Mouse (Mus musculus) MEL (cell line): Measurements from ENCODE around the gene Trim40. TPM values are rescaled to one million over a fixed set of nuclear protein-coding genes. Genes with fewer than 3 reads are reported as not detected.

ENCODE experiments used
- DNase-seq: peaks from one replicate; pipeline ENCODE4 v3.0.0; 2011; ENCODE audit warnings: low read depth, low spot score
- H3K27ac ChIP-seq: 2 replicates; pipeline ENCODE4 v1.5.1; 2012; ENCODE audit warnings: low read depth, mild to moderate bottlenecking, control low read depth, low read length, moderate library complexity; ENCODE audit not compliant: control insufficient read depth
- H3K27me3 ChIP-seq, 2 experiments: fragments of 150-350 bp in 1 of 2; sonication (generic) in 1 of 2; 2 replicates each; pipeline ENCODE4 v1.6.1; 2012; ENCODE audit warnings: low read length in 2 of 2, mild to moderate bottlenecking in 2 of 2, improper control_type of control experiment in 1 of 2, moderate library complexity in 1 of 2; ENCODE audit not compliant: insufficient read depth in 2 of 2, control insufficient read depth in 1 of 2
- H3K36me3 ChIP-seq, 2 experiments: 2 replicates each; pipeline ENCODE4 v1.6.1; 2012 to 2014; ENCODE audit warnings: low read length in 2 of 2, improper control_type of control experiment in 1 of 2, inconsistent platforms in 1 of 2, mild to moderate bottlenecking in 1 of 2; ENCODE audit not compliant: insufficient read depth in 2 of 2, control insufficient read depth in 1 of 2
- H3K4me1 ChIP-seq, 2 experiments: fragments of 150-350 bp in 1 of 2; sonication (generic) in 1 of 2; 2 replicates each; pipeline ENCODE4 v1.6.1; 2012; ENCODE audit warnings: low read length in 2 of 2, improper control_type of control experiment in 1 of 2, mild to moderate bottlenecking in 1 of 2; ENCODE audit not compliant: insufficient read depth in 2 of 2, control insufficient read depth in 1 of 2
- H3K4me3 ChIP-seq, 2 experiments: fragments of 150-350 bp in 1 of 2; sonication (generic) in 1 of 2; 2 replicates each; pipeline ENCODE4 v1.5.1; 2012; ENCODE audit warnings: low read depth in 2 of 2, low read length in 2 of 2, mild to moderate bottlenecking in 2 of 2, moderate library complexity in 2 of 2, control low read depth in 1 of 2, improper control_type of control experiment in 1 of 2; ENCODE audit not compliant: control insufficient read depth in 1 of 2, insufficient read depth in 1 of 2
- H3K79me2 ChIP-seq: 2 replicates; pipeline ENCODE4 v1.6.1; 2012; ENCODE audit warnings: mild to moderate bottlenecking, low read length, moderate library complexity; ENCODE audit not compliant: control insufficient read depth, poor library complexity, insufficient read depth
- H3K9ac ChIP-seq: 2 replicates; pipeline ENCODE4 v1.6.1; 2012; ENCODE audit warnings: low read depth, mild to moderate bottlenecking, control low read depth, low read length, moderate library complexity; ENCODE audit not compliant: control insufficient read depth, poor library complexity, severe bottlenecking
- H3K9me3 ChIP-seq: fragments of 150-350 bp; sonication (generic); replicated peaks from 2 replicates; pipeline ENCODE4 v1.6.1; 2012; ENCODE audit warnings: mild to moderate bottlenecking, low read length, improper control_type of control experiment, moderate library complexity; ENCODE audit not compliant: insufficient read depth
- BHLHE40 ChIP-seq: IDR thresholded peaks from 2 replicates; pipeline ENCODE4 v1.6.1; 2012; ENCODE audit warnings: low read depth, mild to moderate bottlenecking, inconsistent platforms, low read length, improper control_type of control experiment, borderline replicate concordance
- CTCF ChIP-seq, 3 experiments: IDR thresholded peaks in 2 of 3; conservative IDR thresholded peaks in 1 of 3; 2 replicates each; pipeline ENCODE4 v1.5.1; 2011 to 2012; ENCODE audit warnings: low read length in 3 of 3, low read depth in 2 of 3, mild to moderate bottlenecking in 2 of 3, improper control_type of control experiment in 1 of 3, inconsistent platforms in 1 of 3, mixed read lengths in 1 of 3, moderate library complexity in 1 of 3; ENCODE audit not compliant: control insufficient read depth in 1 of 3, insufficient read depth in 1 of 3, poor library complexity in 1 of 3, severe bottlenecking in 1 of 3
- ELF1 ChIP-seq: IDR thresholded peaks from 2 replicates; pipeline ENCODE4 v1.6.1; 2014; ENCODE audit warnings: low read depth, mild to moderate bottlenecking, inconsistent platforms, low read length, improper control_type of control experiment, moderate library complexity
- EP300 ChIP-seq, 2 experiments: IDR thresholded peaks; 2 replicates each; pipeline ENCODE4 v1.6.1; 2011; ENCODE audit warnings: improper control_type of control experiment in 2 of 2, low read length in 2 of 2, low read depth in 1 of 2, mild to moderate bottlenecking in 1 of 2
- GABPA ChIP-seq: IDR thresholded peaks from 2 replicates; pipeline ENCODE4 v1.6.1; 2012; ENCODE audit warnings: low read depth, mild to moderate bottlenecking, inconsistent platforms, low read length, improper control_type of control experiment, moderate library complexity
- GATA1 ChIP-seq: IDR thresholded peaks from 2 replicates; pipeline ENCODE4 v1.6.1; 2011; ENCODE audit warnings: low read depth, low read length, improper control_type of control experiment
- JUND ChIP-seq: IDR thresholded peaks from 2 replicates; pipeline ENCODE4 v1.6.1; 2011; ENCODE audit warnings: low read depth, mild to moderate bottlenecking, improper control_type of control experiment, low read length
- KAT2A ChIP-seq: conservative IDR thresholded peaks from 2 replicates; pipeline ENCODE4 v1.6.1; 2012; ENCODE audit warnings: low read depth, low read length, improper control_type of control experiment, inconsistent platforms
- MAZ ChIP-seq: IDR thresholded peaks from 2 replicates; pipeline ENCODE4 v1.6.1; 2012; ENCODE audit warnings: low read depth, mild to moderate bottlenecking, inconsistent platforms, low read length, improper control_type of control experiment
- MYB ChIP-seq: IDR thresholded peaks from 2 replicates; pipeline ENCODE4 v1.6.1; 2011; ENCODE audit warnings: mild to moderate bottlenecking, low read depth, low read length, improper control_type of control experiment
- MYC ChIP-seq: IDR thresholded peaks from 2 replicates; pipeline ENCODE4 v1.6.1; 2011; ENCODE audit warnings: low read depth, mild to moderate bottlenecking, low read length, improper control_type of control experiment, moderate library complexity
- NELFE ChIP-seq: IDR thresholded peaks from 2 replicates; pipeline ENCODE4 v1.6.1; 2011; ENCODE audit warnings: low read depth, low read length, improper control_type of control experiment
- POLR2A ChIP-seq, 2 experiments: IDR thresholded peaks; 2 replicates each; pipeline ENCODE4 v1.6.1; 2011 to 2012; ENCODE audit warnings: low read length in 2 of 2, mild to moderate bottlenecking in 2 of 2, control low read depth in 1 of 2, improper control_type of control experiment in 1 of 2, low read depth in 1 of 2, moderate library complexity in 1 of 2; ENCODE audit not compliant: control insufficient read depth in 1 of 2, insufficient read depth in 1 of 2, poor library complexity in 1 of 2
- POLR2AphosphoS5 ChIP-seq: IDR thresholded peaks from 2 replicates; pipeline ENCODE4 v1.6.1; 2012; ENCODE audit warnings: low read depth, borderline replicate concordance, mild to moderate bottlenecking, inconsistent platforms, low read length, moderate library complexity, mixed read lengths
- RCOR1 ChIP-seq: IDR thresholded peaks from 2 replicates; pipeline ENCODE4 v1.6.1; 2012; ENCODE audit warnings: low read depth, mild to moderate bottlenecking, inconsistent platforms, low read length, improper control_type of control experiment
- SIN3A ChIP-seq: IDR thresholded peaks from 2 replicates; pipeline ENCODE4 v1.6.1; 2012; ENCODE audit warnings: low read length, improper control_type of control experiment, inconsistent platforms
- UBTF ChIP-seq: IDR thresholded peaks from 2 replicates; pipeline ENCODE4 v1.6.1; 2012; ENCODE audit warnings: low read depth, mild to moderate bottlenecking, inconsistent platforms, low read length, improper control_type of control experiment, moderate library complexity, borderline replicate concordance; ENCODE audit not compliant: insufficient read depth
- ZKSCAN1 ChIP-seq: IDR thresholded peaks from 2 replicates; pipeline ENCODE4 v1.6.1; 2012; ENCODE audit warnings: low read depth, mild to moderate bottlenecking, inconsistent platforms, low read length, improper control_type of control experiment, moderate library complexity
- polyA plus RNA-seq, 2 experiments: library from polyadenylated mRNA; stranded (reverse) in 1 of 2; unstranded in 1 of 2; fragments of >175 nt in 1 of 2; fragments of >200 nt in 1 of 2; gene quantifications; 2 replicates each; pipeline versions ENCODE4 v1.2.1 to v1.2.4; 2012; ENCODE audit warnings: low replicate concordance in 2 of 2, low read depth in 1 of 2; ENCODE audit not compliant: insufficient read length in 2 of 2, insufficient read depth in 1 of 2, missing spikeins in 1 of 2
- total RNA-seq: library from RNA; depleted of rRNA; stranded (reverse); fragments of 300-350 nt; gene quantifications from 2 replicates; pipeline ENCODE4 v1.2.3, GENCODE M21; 2012

Gene Trim40
- total and polyA plus RNA-seq, 3 experiments = 0.04 TPM; not detected in 1

- no peaks in the 10 kb centered on the region for H3K79me2 ChIP-seq
- no peaks in the 10 kb centered on the region for H3K9me3 ChIP-seq
- H3K27ac ChIP-seq = no peak overlapping the region
- no peak overlapping the region for H3K9ac ChIP-seq
- DNase-seq = no peak
- no peaks in the 10 kb centered on the region for H3K36me3 ChIP-seq
- TF ChIP-seq POLR2A (IDR thresholded peaks at IDR 0.05; ENCODE audit: control insufficient read depth in 1 of 2, insufficient read depth in 1 of 2, low read depth in 1 of 2, low read length in 2 of 2, poor library complexity in 1 of 2) = no peak
- no peak for TF ChIP-seq EP300 (IDR thresholded peaks at IDR 0.05; ENCODE audit: low read depth in 1 of 2, low read length in 2 of 2)
- TF ChIP-seq ELF1 = no peak
- no peak for TF ChIP-seq NELFE
- no peak for TF ChIP-seq MAZ
- TF ChIP-seq MYC = no peak
- TF ChIP-seq ZKSCAN1 = no peak
- no peak for TF ChIP-seq RCOR1
- no peak for TF ChIP-seq BHLHE40
- TF ChIP-seq GATA1 = no peak
- no peak for TF ChIP-seq KAT2A
- TF ChIP-seq SIN3A = no peak
- peaks cover 0 to 5% of the 10 kb centered on the region in 2 experiments; a peak in 3 of 4 replicates for H3K27me3 ChIP-seq
- H3K4me3 ChIP-seq = no peak overlapping the region
- H3K4me1 ChIP-seq = 0 out of 4 replicates have a peak, but pooled peaks cover 0 to 4% of the 10 kb centered on the region in 2 experiments
These were observed 40.3 kb upstream of the Trim40 start for GRCm38 (mm10) chr17:36930233-36930632.

GRCm38 (mm10) chr17:36929236-36929932 is 39.5 kb upstream of the Trim40 start:
- Histone ChIP-seq H3K9ac (no peak overlapping the region), H3K4me3 (no peak overlapping the region)
- DNase-seq = no peak
- TF ChIP-seq POLR2AphosphoS5 (no peak), NELFE (no peak), CTCF (IDR thresholded peaks at IDR 0.05 in 2 of 3, conservative IDR thresholded peaks at IDR 0.05 in 1 of 3; ENCODE audit: control insufficient read depth in 1 of 3, insufficient read depth in 1 of 3, low read depth in 2 of 3, low read length in 3 of 3, poor library complexity in 1 of 3, severe bottlenecking in 1 of 3) (no peak), MYB (no peak), JUND (no peak), UBTF (no peak), GABPA (no peak)
- TF ChIP-seq, all 39 proteins: peak for 0
- Histone ChIP-seq H3K4me1 (0 out of 4 replicates have a peak, but pooled peaks cover 0 to 4% of the 10 kb centered on the region in 2 experiments), H3K27me3 (peaks cover 0 to 5% of the 10 kb centered on the region in 2 experiments; a peak in 3 of 4 replicates), H3K79me2 (no peaks in the 10 kb centered on the region), H3K27ac (no peak overlapping the region), H3K36me3 (no peaks in the 10 kb centered on the region), H3K9me3 (no peaks in the 10 kb centered on the region)
